Mouse (Mus musculus) lung, postnatal 36 days (tissue): Measurements from ENCODE around the gene Cep95.
"Not testable (repeated sequence)": the region's sequence is repeated elsewhere in the genome, so short reads cannot be mapped to it uniquely, and the experiment has no call there.

Experiments used
- DNase-seq: peaks from one replicate; pipeline ENCODE4 v3.0.0; 2022; ENCODE audit warnings: mixed read lengths

Gene Cep95

DNA sequence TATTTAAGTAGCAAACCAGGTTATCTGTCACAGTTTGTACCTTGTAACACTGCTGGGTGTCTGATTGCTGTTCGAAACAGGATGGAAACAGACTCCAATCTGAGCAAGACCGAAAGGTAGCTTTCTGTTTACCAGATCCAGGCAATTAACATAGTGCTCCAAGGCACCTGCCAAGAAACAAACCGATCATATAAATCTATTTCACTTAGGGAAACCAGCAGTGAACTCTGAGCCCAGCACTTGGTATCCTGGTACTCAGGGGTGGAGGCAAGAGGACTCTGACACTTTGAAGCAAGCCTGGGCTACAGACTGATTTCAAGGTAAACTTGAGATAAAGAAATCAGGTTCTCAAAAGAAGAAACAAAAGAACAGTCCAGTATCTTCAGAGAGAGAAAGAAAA is 11.7 kb upstream of the Cep95 start:
- DNase-seq, result no peak

DNA sequence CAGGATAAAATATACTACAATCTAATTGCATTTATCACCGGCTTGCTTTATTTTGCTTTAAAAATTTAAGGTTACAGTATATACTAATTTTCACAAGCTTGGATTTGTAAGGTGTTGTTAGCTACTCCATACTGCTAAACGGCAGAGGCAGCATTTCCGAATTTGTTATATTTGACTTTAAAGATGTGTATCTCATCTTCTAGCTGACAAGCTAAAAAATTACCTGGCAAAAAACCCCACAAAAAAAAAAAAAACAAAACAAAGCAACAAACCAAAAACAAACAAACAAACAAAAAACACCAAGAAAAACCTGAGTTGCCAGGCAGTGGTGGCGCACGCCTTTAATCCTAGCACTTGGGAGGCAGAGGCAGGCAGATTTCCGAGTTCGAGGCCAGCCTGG is 10.9 kb upstream of the Cep95 start:
- no peak for DNase-seq

DNA sequence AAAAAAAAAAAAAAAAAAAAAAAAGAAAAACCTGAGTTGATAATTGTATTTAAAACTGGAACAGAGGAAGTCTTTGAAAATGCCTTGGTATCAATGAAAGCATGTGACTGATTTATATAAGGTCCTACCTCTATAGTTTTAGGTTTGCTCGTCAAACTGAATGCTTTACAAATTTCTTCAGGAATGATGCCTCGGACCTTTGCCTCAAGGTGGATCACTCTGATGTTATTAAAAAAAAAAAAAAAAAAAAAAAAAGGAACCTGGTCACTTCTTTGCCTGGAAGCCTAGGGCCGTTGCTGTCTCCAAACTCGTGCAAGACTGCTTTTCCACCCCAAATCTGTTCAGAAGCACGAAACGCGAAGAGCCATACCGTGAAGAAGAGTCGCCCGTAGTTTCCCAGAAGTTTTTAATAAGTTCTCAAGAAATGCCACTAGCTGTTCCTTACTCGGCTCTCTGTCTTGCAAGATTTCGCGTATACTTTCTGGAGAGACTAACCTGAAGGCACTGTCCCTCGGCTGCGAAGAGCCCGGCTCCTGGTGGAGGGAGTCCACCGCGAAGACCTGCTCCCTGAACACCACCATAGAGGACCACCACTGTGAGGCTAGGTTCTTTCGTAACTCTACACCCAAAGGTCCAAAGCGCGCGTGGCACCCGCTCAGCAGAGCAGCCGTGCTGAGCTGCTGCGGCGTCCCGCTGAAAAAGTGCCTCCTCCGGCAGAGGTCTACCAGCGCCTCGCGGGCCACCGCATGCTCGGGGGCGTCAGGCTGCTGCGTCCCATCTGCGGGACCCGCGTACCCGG is 10.3 kb upstream of the Cep95 start:
- DNase-seq, result no peak

DNA sequence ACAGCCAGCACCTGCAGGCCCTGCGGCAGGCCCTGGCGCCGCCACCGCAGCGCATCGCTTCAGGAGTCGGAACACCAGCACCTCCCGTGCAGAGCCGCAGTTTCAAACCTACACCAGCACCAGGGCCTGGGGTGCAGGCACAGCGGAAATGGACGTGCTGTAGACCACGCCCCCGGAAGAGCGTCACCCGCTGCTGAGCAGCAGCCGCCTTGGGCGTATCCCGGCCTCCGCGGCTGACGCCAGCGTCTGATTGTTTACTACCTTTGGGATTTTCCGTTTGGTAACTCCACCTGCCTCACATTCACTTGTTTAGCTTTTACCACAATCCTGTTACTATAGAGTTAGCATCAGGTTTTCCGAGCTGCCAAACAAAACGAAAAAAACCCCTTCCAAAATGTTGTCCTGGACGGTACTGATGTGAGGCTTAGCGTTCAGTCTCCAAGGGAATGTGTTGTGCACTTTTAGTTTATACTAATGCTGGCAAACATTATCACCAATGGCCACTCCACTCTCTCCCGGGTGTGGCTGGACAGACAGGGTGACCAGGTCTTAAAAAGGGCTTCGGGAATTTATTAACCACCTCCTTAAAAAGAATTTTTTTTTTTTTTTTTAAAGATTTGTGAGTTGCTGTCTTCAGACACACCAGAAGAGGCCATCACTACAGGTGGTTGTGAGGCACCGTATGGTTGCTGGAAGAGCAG is 9.5 kb upstream of the Cep95 start, which contains the start of gene Polg2:
TSS of gene Polg2 (minus strand) at position 150 of the 701 bp plus-strand sequence.
- DNase-seq, result peak; percentile 95

DNA sequence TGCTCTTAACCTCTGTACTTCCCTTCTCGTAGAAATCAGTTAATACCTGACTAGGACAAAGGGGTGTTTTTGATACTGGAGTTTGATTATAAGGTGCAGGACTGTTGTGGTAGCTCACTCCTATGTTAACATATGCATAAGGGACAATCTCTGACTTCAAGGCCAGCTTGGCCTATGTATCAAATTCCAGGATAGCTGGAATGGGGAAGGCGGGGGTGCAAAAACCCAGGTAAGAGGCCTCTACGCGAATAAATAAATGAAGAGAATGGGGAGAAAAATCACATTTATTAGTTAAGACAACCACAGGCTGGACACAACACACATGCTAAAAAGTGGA is 9.0 kb upstream of the Cep95 start:
- no peak for DNase-seq

DNA sequence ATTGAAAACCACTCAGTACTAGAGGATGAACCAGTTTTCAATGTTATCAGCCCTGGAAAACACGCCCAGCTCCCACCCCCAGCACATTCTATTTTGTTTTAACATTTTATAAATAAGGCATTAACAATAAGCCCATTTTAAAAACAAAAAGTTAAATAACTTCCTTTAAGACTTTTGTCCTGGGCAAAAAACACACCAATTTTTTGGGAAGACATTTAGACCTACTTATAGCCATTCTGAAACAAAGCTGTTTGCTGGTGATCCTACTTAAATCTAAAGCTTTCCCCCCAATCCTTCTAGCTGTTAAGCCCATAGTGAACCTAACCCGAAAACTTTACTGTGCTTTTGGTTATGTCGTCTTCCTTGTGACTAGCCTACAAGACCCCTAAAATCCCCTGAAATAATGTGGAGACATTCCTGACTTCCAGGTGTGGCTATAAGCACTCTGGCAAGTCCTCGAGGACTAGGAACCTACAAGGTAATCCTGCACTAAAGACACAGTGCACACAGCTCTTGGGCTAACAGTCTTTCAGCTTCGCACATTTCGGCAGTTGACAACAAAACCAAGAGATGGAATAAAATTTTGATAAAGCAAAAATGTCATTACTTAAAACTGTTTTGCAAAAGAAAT is 8.3 kb upstream of the Cep95 start:
- no peak for DNase-seq

DNA sequence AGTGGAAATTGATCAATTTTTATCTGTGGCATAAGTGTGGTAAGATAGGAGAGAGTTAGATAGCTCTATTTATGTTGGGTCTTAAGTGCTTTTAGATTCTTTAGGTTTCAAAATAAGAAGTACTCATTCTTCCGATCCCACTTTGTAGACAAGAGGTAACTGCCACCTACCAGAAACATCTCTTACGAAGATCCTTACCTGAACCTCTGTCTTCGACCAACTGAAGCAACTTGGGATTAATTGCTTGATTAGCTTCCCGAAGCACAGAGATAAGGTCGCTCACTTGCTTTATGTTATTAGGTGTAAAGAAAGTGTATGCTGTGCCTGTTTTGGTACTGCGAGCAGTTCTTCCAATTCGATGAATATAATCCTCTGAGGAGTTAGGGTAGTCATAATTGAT is 6.8 kb upstream of the Cep95 start:
- DNase-seq, result not testable (repeated sequence)

DNA sequence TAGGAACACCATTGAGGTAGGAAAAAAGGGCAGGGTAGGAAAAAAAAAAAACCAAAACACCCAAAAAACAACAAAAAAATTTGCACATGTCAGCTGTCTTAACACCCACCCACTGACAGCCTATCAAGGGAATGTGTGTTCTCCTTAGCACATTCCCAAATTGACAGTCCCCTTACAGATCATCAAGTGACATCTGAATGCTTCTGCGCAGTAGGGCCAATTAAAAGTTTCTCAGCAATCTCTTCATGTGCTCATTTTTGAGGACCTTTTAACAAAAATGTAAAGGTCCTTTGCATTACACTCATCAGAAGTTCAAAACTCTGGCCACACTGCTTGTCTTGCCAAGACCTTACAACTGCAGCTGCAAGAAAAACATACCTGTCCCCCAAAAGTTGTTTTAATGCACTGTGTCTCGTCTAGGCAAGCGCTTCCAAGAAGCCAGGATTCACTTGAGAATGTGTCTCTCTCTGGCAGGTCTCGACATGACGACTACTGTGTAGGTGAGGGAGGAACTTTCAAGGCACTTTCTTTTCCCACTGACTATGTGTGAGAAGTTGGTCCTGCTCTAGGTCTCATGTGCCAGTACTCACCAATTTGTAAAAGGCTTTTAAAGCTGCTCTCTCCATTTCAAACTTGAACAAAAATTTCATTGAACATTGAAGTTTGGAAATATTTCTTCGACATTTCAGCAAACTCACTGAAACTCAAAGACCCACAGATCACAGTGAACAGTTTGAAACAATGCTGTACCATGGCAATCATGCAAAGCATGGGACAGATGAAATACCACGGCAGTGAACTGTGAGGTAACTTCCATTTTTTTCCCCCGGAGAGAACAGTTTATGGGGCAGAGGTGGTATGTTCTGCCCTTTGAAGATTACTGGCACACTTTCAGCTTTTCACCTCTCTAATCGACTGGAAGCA is 5.9 kb upstream of the Cep95 start:
- DNase-seq, result no peak

DNA sequence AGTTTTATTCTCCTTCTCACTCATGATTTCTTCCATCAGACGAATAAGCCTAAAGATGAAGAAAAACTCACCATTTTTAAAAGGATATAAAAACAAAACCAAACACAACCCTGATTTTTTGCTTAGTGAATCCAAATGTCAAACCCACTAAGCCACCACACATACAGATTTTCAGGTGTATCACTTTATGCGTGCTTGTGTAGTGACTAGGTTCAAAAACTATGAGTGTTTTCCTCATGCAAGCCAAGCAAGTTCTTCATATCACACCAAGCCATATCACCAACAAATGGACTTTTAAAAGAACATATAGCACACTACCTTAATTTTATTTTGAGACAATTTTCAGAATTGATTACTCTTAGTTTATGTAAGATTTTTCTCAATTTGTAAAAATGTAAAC is 4.6 kb upstream of the Cep95 start:
- DNase-seq, result no peak

DNA sequence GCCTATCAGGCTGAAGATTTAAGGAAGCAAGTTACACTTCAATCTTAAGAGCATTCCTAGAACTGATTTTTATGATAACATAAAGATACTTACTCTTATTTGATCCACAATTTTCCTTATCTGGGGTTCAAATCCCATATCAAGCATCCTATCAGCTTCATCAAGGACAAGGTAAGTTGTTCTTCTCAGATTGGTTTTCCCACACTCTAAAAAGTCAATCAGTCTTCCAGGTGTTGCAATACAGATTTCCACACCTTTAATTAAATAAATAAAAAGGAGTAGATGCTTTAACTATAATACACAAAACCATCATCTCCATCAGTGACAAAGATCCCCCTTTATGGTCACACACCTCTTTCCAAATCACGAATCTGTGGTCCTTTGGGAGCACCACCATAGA is 4.0 kb upstream of the Cep95 start:
- no peak for DNase-seq

DNA sequence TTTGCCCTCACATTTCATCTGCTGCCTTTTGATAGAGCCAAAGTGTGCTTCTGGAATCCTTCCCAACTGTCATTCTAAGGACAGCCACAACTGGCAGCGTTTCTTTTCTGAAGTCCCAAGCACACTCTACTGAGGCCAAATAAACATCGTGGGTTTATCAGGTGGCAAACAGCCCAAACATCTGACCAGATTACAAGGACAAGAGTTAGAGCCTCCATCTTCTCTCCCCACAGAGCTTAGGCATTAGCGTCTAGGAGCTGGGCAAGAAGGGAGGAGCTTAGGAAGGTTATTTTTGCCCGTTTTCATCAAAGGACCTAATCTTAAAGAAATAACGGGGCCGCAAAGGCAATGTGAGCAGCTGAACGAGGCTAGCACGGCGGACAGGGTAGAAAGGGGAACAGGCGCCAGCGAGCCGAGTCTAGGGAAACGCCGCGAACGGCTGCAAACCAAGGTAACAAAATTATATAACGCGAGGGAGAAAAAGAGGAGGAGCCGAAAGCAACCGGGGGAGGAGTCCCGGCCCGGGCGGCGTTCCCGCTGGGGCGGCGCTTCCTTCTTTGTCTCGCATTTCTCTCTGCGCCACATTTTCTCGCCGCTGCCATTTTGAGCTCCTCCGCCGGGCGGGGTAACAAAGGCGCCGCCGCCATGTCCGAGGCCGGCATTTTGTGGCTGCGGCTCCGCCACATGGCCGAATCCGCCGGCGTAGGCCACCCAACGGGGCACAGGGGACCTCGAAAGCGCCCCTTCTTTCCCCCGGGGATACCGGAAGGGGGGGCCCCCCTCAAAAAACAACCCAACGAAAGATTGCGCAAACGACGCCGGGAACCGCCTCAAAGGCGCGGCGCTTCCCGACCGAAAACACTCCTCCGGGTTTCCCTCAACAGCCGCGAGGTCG is 1.7 kb upstream of the Cep95 start:
- DNase-seq, result peak; percentile 95

DNA sequence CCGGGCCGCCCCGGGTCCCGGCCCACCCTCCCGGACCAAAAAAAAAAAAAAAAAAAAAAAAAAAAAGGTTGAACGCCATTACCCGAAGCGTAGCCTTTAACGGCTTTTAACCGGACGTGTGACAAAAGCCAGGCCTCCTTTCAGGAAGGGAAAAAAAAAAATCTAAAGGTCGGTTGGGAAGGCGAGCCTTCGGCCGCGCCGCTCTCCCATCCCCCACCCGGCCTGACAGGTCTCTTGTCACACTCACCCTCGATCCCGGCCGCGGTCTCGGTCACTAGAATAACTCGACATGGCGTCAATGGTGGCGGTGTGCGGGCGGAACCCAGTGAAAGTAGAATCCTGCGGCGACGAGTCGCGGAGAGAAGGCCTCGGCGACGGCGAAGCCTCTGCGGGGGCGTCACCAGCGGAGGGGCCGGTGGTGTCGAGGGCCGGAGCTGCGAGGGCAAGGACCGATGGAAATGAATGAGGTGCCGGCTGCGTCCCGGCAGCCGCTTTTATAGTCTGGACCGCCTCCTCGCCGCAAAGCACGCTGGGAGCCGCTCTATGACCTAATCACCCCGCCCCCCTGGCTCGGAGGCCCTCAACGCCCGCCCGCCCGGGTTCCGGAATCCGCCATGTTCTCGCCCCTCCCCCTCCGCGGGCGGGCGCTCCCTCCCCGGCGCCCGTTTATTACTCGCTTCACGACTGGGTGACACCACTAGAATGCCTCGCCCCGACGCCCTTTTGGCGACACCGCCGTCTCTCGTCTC is 852 bp upstream of the Cep95 start:
- peak; percentile 98 for DNase-seq

DNA sequence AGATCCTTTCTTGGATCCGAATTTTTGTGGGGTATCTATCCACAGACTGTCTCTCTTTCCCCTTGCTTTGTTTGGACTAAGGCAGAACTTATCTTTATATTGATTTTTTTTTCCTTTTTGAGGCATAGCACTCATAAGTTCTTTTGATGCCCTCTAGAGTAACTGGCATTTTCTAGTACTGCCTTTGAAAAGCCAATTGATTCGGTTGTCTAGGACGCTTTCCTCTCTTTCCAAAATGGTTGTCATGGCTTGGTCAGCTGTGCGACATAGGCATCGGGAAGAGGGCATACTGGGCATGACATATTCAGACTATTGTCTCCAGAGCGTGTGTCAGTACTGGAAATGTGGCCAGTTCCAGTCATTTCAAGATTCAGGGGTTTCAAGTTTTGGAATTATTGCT is 597 bp downstream of the Cep95 start:
- DNase-seq, result no peak

DNA sequence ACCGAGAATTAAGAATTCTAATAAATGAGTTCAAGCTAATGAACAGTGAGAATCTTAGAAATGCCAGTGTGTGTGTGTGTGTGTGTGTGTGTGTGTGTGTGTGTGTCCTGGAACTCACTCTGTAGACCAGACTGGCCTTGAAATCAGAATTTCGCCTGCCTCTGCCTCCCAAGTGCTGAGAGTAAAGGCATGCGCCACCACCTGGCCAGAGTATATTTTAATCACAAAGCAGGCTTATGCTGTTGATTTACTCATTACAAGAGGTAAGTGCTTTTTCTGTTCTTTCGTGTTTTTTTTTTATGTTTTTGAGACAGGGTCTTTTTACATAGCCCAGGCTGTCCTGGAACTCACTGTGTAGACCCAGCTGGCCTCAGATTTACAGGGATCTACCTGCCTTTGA is 4.8 kb downstream of the Cep95 start:
- DNase-seq, result no peak

DNA sequence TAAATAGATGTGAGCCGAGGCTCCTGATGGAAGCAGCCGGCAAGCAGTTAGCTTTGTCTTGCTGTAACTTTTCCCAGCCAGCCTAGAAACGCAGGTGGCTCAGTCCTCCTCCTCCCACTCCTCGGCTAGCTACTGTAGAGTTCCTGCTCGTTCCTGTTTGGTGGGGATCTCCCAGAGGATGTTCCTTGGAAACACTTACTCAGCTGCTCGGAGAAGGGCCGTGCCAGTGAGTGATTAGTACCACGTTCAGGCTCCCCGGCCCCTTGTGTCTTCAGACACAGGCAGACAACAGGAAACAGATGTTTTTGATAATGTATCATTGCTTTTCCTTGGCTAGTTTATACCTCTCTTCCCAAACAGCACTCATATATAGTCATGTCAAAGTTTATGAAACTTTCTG is 6.6 kb downstream of the Cep95 start:
- DNase-seq, result no peak

DNA sequence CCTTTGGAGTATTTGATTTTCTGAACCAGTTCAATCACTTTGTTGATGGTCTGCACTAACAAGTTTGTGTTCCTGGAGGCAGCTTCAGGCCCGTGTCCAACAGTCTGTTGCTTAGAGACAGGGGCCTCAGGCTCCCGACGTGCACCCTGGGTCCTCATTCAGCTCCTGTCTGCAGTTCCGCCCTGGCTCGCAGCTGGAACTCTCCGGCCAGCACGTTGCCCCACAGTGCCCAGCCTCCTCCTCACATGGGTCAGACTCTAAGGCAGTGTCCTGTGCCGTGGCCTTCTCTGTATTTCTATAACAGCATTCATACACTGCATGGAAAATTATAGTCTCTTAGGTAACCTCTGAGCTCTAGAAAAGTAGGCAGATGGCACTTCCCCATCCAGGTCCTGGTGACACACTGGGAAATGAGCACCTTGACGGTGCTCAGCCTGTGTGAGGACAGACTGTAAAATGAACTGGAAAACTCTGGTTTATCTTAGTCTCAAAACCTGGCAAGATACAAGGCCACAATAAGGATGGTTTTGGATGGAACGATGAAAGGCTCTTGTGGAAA is 13.1 kb downstream of the Cep95 start:
- no peak for DNase-seq

DNA sequence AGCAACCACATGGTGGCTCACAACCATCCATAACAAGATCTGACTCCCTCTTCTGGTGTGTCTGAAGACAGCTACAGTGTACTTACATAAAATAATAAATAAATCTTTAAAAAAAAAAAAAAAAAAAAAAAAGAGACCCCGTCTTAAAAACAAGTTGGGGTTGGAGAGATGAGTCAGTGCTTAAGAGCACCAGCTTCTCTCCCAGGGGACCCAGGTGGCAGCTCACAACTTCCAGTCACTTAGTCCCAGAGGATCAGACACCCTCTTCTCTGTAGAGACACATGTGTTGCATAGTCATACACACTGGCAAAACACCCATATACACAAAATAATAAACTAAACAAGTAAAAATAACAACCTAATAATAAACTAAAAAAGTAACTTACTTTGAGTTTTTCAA is 18.4 kb downstream of the Cep95 start:
- DNase-seq, result not testable (repeated sequence)

DNA sequence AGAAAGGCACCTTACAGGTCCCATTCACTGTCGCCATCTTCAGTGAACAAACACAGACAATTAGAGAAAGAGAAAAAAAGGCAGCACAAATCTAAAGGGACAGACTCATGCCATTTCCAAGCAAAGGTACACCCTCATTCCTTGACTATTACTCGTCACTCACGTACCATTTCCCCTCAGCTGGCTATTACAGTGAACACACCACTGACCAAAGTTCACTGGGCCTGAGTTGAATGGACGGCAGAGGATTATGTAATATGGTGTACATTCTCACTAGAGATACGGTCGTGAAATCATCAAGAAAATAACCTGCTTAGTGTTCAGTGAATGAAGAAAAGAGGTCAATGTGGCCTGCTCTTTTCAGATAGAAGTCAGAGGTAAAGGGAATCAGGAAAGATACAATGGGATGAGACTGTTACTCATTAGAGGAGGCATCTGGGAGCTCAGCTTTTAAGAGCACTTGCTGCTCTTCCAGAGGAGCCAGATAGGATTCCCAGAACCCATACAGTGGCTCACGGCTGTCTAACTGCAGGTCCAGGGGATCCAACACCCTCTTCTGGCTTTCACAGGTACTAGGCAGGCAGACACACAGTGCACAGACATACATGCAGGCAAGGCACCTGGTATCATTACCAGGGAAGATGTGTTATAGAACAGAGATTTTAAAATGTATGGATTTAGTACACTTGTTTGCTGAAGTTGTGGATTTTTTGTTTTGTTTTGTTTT is 23.5 kb downstream of the Cep95 start:
- DNase-seq, result no peak

DNA sequence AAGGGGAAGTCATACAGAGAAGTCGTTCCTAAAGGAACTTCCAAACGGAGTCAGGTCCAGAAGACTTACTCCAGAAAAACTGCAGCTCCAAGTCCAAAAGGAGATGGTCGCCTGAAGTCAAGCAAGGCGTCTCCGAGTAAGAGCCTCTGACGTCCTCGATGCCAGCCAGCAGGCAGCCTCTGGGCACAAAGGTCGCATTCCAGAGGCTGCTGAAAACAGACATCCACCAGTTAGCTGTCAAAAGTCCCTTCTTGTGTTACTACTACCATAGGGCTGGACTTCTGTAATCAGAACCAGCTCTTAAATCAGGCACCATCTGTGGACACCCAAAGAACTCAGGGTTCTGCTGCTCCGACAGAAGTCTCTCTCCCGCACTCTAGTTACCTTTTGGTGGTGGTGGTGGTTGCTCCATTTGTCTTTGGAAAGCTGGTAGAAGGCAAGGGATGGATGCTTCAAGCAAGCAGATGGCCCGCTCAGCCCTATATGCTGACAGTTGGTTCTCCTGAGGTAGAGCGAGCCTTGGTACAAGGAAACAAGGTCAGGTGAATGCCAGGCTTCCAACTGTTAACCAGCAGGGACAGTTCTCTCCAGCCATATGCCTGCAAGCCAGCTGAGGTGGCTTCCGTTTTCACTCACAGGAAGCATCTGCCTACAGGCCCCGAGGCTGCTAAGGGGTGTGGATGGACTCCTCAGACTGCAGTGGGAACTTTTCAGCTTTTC is 25.7 kb downstream of the Cep95 start:
- no peak for DNase-seq
